Mouse (Mus musculus) embryo, embryonic 9.5 days (tissue): ENCODE measurements around the gene Fam193a.

Experiments used
- DNase-seq: peaks from one replicate; pipeline ENCODE4 v3.0.0-alpha.2; 2017; ENCODE audit errors: extremely low spot score

Gene Fam193a

DNA sequence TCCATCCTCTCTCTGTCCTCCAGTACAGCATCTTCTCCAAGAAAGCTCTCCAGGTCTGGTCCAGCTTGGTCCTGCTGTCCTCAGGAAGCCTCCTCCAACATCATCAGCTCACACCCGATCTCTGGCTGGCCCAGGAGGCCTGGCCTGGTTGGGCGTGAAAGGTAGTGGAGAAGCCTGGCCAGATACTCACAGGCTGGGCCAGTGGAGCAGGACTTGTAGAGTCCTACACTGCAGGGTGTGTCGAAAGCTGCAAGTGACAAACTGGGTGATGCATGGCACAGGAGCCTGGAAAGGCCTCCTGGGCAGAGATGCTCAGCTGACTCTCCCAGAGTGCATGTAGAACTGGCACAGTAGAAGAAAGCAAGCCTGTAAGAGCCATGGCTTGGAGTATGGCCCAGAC, 151.6 kb downstream of the Fam193a start:
- DNase-seq, result no peak

DNA sequence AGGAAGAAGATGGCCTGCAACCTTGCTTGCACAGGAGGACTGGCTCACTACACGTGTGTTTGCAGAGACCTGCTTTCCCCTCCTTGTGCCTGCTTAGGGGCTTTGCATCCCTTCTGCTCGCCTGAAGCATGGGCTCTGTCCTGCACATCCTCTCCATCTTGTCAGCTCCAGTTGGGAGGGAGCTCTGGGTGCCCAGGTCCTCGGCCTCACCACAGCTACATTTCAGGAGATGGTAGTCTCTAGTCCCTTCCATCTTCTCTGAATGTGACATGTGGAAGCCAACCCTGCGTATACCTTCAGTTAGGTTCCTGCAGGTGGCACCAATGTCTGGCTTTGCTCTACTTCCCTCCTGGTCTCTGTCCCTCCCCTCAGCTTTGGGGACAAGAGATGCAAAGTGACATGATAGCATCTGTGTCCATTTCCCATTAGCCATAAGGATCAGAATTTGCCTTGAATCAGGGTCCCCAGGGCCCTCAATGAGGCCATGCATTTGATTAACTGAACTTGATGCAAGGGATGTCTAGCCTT, 154.3 kb downstream of the Fam193a start:
- DNase-seq, result no peak

DNA sequence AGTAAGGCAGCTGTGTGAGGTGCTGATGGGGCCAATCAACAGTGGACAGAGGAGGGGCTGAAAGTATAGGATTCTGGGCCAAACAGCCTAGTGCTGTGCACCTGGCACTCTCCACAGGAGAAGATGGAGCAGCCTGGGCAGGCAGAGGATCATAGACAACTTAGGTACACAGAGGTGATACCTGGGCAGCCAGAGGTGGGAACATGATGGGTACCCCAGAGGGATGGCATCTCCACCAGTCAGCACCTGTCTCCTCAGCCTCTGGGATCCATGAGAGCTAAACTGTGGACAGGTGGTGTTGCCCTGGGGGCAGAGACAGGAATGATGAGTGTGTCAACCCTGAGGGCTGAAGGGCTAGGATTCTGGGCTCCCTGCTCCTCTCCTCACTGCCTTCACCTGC, 154.8 kb downstream of the Fam193a start:
- no peak for DNase-seq

DNA sequence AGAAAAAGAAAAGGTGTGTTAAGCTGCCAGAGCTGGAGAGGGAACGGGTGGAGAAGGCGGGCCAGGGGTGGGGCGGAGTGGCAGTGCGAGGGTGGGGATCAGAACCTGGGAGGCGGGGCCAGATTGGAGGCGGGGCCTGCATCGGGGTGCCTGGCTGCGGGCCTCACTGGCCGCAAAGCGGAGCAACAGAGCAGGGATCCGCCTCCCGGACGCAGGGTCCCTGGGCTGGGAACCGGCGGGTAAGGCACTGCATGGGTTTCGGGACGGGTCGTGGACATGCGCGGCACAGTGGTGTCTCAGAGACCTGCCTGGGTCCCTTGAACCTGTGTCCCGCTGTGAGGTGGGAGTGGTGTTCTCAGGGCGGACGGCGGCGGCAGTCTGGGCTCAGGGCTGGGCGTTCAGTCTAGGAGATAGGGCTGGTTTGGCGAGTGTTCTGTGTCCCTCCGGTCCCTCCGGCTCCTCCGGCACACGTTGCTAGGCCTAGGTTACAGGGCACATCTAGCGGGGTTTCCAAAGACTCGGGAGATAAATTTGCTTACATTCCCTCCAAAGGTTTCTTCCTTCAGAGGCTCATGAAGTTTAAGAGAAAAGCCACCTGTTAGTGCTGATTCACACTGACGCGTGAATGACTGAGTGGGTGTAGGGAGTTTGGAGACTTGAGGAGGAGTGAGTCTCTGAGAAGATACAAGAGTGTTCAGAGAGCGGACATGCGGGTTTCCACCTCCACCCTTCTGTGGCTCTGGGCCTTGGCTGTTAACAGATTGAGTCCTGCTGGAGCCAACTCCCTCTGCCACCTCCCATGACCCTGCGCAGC, 156.1 kb downstream of the Fam193a start, which contains the start of gene Sh3bp2:
Gene Sh3bp2 (plus strand): TSS at position 176 of the 814 bp plus-strand sequence.
- peak; percentile 95 for DNase-seq

DNA sequence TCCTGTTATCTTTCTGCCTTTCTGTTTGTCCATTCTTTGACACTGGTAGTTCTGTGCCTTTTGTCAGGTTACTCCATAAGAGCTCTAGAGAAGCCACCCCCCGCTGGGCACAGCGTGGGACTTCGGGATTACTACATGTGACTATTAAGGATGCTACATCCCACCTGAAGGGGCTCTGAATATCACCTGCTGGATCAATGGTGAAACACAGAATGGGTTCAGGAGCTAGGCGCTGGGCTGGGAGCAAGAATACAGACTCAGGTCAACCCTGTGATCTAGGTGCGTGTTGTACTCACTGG, 156.7 kb downstream of the Fam193a start:
- no peak for DNase-seq

DNA sequence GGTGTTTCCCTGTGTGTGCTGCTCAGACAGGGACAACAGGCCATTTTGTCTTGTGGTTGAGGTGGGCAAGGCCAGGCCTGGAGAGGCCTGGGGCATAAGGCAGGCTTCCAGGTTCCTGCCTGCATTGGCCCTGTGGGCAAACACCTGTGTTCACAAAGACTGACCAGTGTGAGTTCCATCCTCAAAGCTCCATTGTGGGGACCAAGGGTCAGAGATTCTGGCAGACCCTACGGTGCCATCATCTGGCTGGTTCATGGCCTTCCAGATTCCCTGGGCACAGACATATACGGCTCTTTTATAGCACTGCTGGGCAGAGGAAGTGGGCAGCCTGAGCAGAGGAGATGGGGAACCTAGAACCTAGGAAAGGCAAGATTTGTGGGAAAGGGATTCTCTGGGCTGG, 157.6 kb downstream of the Fam193a start:
- no peak for DNase-seq

DNA sequence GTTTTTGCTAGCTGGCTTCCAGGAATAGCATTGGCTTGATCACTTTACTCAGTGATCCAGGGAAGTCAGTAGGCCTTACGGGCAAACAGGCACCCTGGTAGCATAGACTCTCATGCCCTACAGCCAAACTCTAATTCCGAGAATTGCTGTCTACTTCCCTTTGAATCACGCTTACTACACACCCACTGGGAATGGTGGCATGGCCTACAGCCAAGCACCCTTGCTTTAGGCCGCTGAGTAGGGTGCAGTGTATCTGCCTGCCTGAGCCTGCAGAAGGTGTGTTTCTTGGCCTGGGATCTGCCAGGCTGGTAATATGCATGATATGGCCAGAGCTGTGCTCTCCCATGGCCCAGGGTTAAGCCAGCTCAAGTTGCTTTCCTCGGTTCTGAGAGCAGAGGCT, 159.0 kb downstream of the Fam193a start:
- DNase-seq, result no peak

DNA sequence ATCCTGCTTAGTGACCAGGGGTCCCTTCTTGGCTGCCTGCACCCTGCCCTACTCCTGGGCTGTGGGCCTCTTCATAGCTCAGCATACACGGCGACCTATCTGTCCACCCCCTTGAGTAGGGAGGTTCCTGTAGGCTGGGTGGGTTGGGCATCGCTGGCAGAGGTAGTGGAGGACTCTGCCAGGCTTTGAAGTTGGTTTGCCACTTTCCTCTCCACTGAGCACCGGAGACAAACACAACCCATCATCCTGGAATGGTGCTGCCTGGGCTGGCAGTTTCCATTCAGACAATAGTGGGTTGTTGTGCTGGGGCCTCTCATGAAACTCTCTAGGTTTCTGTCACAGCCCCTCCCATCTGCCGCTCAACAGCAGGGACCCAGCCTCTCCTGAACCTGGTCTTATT, 160.4 kb downstream of the Fam193a start:
- no peak for DNase-seq

DNA sequence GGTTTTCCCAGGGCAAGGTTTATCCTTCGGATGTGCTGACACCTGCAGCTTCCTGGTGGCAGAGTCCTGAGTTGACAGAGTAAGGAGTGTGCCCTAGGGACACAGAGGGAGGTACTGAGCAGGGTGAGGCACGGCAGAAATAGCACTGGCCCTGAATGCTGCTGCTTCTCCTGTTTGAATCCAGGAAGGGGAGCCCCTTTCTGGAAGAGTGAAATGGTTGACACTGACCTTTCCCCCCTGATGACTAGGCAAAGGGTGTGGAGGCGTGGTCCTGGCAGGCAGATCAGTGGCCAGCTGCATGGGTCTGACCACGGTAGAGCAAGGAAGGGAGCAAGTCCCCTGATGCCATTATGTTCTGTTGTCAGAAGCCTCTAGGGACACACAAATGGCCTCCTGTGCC, 161.0 kb downstream of the Fam193a start:
- no peak for DNase-seq

DNA sequence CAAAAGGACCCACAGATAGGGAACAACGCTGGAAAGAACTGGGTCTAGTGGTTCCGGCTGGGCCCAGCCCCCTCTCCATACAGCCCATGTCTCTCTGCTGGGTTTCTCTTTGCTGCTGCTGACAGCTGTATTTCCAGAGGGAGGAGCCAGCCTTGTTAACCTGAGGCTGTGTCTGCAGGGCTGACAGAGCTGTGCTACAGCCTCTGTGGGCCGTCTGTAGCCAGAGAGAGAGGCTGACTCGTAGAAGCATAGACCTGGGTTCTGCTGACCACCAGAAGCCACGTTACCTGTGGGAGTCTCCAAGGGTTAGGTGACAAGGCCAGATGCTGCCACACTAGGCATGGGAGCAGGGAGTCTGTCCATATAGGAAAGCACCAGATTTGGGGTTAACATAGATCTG, 163.3 kb downstream of the Fam193a start:
- no peak for DNase-seq

DNA sequence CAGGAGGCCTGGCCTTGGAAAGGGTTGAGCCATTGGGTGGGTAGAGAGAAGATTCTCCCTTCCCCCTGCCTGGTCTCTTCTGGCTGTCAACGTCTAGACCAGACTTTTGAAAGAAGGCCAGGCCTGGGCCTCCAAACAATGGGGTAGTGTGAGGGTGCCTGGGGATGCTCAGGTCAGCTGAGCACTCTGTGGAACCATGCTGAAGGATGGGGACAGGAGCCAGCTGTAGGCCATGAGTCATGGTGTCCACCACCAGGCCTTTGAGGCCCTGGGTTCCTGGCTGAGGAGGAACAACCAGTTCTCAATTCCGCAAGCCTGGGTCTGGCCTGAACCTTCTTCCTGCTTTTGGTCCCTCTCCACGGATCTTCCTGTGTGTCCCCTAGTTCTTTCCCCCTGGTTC, 164.1 kb downstream of the Fam193a start:
- no peak for DNase-seq

DNA sequence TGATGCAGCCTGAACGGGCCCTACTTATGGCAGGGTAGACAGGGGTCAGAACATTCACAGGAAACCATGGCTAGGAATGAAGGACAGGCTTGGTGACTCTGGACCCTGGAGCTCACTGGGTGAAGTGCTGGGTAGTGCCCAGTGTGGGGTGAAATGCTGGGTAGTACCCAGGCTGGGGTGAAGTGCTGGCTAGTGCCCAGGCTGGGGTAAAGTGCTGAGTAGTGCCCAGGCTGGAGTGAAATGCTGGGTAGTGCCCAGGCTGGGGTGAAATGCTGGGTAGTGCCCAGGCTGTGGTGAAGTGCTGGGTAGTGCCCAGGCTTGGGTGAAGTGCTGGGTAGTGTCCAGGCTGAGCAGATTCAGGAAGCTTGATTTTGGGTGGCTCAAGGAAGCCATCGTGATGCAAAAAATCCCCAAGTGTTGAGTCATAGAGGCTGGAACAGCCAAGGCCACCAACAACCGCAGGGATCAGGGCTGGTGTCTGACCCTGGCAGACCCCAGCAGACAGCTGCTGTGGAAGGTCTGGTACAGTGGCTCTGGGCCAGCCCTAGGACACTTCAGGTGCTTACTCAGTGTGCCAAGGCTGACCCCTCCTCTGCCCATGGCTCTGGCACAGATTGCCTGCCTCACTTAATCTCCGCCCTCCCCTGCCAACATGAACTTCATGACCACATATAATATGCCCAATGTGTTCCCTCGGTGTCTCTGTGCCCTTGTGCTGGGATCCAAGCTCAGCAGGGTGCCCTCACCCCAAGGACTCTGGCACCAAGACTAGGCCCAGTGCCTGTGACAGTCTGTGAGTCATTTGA, 165.2 kb downstream of the Fam193a start:
- DNase-seq, result no peak

DNA sequence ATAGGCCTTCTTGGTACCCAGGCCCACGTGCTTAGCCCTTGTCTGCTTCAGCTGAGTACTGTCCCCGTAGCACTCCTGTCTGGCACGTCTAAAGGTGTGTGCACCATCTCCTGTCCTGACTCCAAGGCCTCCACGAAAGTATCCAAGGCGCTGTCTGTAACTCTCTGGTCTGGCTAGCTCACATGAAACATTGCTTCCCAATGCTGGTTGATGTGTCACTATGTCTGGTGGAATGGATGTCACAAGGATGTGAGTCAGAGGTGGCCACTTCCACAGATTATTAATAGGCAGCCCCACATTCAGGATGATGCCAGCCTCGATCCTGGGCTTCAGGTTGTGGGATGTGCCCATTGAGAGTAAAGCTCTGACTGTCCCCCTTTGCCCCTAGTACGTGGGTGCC, 166.1 kb downstream of the Fam193a start:
- no peak for DNase-seq
